Mouse (Mus musculus): ENCODE measurements around the gene Fcgr1.
"Not testable (repeated sequence)": the region's sequence is repeated elsewhere in the genome, so short reads cannot be mapped to it uniquely, and the experiment has no call there.

Fcgr1 gene

GRCm38 (mm10) chr3:96293787-96294186 lies at the start of gene Fcgr1:
Gene Fcgr1, minus strand, starts transcription at chr3:96293969.
- in situ Hi-C loops (cut with MseI, MboI): loop anchor here in 1 of 2 experiments (5.0 to 10.0 kb wide), 2 partner anchors 34 to 101 kb away; no protein-coding TSS in a partner anchor

DNA sequence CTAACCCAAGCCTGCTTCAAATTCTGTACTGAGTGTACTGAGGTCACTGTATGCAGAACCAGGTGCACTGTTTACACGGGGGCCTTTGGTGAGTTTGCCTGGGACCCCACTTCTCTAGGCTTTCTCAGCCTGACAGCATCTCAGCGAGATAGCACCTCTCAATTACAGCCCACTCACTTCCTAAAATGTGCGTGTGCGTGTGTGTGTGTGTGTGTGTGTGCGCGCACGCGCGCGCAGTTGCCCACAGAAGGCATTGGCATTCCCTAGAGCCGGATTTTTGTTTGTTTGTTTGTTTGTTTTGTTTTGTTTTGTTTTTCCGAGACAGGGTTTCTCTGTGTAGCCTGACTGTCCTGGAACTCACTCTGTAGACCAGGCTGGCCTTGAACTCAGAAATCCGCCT lies 48.9 kb upstream of the Fcgr1 start:
- in situ Hi-C loops (cut with MseI, MboI): not testable (repeated sequence)

- in situ Hi-C loops (cut with MseI, MboI): not testable (repeated sequence)
Measured at GRCm38 (mm10) chr3:96342100-96342499, 48.3 kb upstream of the Fcgr1 start.

GRCm38 (mm10) chr3:96340611-96341312 lies 47.0 kb upstream of the Fcgr1 start:
- in situ Hi-C loops (cut with MseI, MboI): no loop called here

GRCm38 (mm10) chr3:96338849-96339480 lies 45.2 kb upstream of the Fcgr1 start:
- in situ Hi-C loops (cut with MseI, MboI): loop anchor here in 1 of 2 experiments (10.0 kb wide), 1 partner anchor 66 kb away; no protein-coding TSS in a partner anchor

DNA sequence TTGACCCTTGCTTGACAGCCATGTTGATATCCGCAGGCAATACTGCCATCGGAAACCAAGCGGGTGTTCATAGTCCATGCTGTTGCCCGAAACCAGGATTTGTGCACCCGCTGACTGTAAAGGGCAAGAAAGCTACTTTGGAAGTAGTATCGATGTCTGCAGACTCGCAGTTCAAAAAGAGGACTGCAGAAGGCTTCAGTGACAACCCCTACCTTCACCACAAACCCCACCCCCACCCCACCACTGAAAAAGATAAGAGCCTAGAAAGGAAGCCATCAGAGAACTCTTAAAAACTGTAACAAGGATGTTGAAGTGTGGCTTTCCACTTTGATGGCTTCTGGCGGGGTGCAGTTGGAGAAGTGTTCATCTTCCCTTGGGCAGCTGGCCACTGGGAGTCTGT lies 44.3 kb upstream of the Fcgr1 start:
- in situ Hi-C loops (cut with MseI, MboI): loop anchor here in 1 of 2 experiments (10.0 kb wide), 1 partner anchor 67 kb away; no protein-coding TSS in a partner anchor

- in situ Hi-C loops (cut with MseI, MboI): loop anchor here in 1 of 2 experiments (10.0 kb wide), 1 partner anchor 68 kb away; no protein-coding TSS in a partner anchor
Measured at GRCm38 (mm10) chr3:96337269-96337668, 43.5 kb upstream of the Fcgr1 start.

DNA sequence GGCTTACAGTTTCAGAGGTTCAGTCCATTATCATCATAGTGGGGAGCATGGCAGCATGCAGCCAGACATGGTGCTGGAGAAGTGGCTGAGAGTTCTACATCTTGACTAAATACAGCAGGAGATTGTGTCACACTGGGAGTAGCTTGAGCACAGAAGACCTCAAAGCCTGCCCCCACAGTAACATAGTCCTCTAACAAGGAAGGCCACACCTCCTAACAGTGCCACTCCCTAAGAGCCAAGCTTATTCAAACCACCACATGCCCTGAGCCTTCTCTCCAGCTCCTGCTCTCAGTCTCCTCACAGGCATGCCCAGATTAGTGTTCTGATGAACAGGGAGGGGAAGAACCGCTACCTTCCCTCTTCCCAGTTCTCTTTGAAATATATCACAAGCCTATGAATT lies 42.9 kb upstream of the Fcgr1 start:
- in situ Hi-C loops (cut with MseI, MboI): loop anchor here in 1 of 2 experiments (10.0 kb wide), 1 partner anchor 68 kb away; no protein-coding TSS in a partner anchor

GRCm38 (mm10) chr3:96335591-96335990 lies 41.8 kb upstream of the Fcgr1 start:
- in situ Hi-C loops (cut with MseI, MboI): loop anchor here in 1 of 2 experiments (10.0 kb wide), 1 partner anchor 69 kb away; no protein-coding TSS in a partner anchor

DNA sequence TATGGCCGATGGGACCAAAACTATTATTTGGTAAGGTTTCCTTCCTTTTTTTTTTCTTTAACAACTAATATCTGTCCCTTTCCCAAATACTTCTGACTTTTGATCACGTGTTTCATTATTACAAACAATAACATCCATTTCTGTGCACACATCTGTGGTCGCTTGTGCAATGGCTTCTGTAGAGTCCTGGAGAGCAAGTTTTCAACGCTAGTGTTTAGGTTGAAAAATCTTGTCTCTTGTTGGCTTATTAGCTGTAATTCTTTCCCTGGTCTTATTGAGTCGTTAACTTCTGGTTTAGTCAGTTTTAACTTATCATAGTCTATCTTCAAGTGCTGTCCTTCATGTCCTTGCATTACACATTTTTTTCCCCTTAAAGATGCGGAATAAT lies 41.4 kb upstream of the Fcgr1 start:
- in situ Hi-C loops (cut with MseI, MboI): loop anchor here in 1 of 2 experiments (10.0 kb wide), 1 partner anchor 70 kb away; no protein-coding TSS in a partner anchor

- in situ Hi-C loops (cut with MseI, MboI): loop anchor here in 1 of 2 experiments (10.0 kb wide), 1 partner anchor 70 kb away; no protein-coding TSS in a partner anchor
Measured at GRCm38 (mm10) chr3:96334175-96335162, 40.7 kb upstream of the Fcgr1 start.

DNA sequence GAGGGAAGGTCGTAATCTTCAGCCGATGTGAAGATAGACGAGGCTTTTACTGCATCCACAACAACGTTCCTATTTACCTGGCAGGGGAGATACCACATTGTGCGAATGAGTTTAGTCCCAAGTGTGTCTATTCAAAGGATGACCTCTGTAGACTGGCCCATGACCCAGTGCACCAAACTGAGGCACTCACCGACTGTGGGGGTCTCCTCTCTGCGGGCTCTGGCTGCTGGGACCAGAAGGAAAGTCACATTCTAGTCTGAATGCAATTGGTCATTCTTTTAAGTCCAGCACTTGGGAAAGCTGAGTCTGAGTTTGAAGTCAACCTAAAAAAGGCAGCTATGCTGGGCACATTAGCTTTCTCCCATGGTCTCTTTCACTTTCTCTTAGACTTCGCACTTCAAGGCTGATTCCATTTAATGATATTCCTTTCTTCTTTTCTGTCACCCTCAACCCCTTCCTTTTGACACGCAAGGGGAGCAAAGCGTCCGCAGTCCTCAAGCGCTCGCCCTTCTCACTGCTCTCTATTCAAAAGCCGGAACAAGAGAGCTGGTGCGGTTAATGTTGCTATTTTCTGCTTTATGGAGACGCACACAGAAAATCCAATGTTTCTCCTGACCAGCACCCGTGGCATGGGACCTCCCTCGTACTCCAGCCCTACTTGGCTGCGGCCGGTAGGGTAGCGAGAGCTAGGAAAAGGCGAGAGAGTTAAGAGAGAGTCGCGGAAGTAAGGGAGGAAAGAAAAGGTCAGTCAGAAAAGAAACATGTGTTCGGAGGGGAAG lies 39.8 kb upstream of the Fcgr1 start:
- in situ Hi-C loops (cut with MseI, MboI): loop anchor here in 1 of 2 experiments (10.0 kb wide), 1 partner anchor 71 kb away; no protein-coding TSS in a partner anchor

DNA sequence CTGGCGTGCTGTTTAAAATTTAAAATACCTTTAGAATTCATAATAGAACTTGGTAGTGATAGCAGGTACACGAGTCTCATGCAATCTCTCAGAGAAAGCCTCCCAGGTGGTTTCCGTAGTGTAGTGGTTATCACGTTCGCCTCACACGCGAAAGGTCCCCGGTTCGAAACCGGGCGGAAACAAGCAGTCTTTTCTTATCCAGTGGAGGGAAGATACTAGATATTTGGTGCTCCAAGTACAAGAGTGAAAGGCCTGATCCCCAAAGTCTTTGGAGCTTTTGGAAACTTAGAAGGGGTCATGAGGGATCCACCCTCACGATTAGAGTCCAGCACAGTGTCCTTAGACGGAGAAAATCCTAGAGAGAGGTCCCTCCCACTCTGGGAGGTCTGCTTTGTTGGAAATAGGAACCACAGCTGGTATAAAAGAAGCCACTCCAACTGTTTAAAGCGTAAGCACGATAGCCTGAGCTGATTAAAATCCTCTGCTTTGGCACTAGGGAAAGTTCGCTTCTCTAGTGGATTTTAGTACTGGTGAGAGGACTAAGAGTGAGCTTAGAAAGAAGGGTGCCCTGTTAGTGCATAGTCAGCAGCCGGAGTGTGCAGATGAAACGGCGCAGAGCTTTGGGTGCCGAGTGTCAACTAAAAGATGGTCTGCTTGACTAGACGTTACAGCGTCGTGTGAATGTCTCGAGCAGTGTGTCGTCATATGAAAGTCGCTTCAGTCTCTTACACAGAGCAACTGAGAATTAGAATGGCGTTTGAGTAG lies 39.0 kb upstream of the Fcgr1 start:
- in situ Hi-C loops (cut with MseI, MboI): loop anchor here in 1 of 2 experiments (10.0 kb wide), 1 partner anchor 72 kb away; no protein-coding TSS in a partner anchor

DNA sequence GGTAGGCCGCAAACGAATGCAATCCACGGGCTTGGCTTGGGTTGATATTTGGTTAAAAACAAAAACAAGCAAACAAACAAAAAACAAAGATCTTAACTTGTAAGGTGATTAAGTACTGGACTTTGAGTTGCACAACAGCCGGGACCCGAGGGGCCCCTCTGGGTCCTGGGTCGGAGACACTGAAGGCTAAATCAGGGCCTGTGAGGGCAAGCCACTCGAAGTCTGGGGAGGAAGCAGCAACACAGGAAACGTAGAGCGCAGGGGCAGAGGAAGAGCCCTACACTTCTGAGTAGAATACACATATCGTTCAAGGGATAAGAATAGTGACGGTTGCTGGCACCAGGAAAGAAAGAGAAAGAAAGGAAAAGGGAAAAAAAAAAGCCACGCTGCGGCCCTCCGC lies 38.2 kb upstream of the Fcgr1 start:
- in situ Hi-C loops (cut with MseI, MboI): loop anchor here in 1 of 2 experiments (10.0 kb wide), 1 partner anchor 73 kb away; no protein-coding TSS in a partner anchor

GRCm38 (mm10) chr3:96331438-96331837 lies 37.7 kb upstream of the Fcgr1 start:
- in situ Hi-C loops (cut with MseI, MboI): loop anchor here in 1 of 2 experiments (10.0 kb wide), 1 partner anchor 73 kb away; no protein-coding TSS in a partner anchor

DNA sequence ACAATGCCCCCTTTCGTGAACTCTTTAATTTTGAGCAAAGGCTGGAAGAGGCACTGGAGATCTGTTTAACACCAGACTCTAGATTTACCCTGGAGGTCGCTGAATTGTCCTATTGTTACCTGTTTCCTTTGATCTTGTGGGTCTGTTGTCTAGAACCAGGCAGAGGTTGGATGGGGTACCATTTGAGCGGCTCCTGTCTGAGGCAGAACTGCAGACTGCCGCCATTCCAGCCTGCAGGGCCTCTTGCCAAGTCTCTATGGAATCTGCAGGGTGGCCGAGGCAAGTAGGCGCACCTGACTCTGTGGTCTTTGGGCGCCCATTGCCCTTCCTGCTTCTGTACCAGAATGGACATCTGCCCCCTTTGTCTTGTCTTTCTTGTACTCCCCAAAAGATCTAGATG lies 36.8 kb upstream of the Fcgr1 start:
- in situ Hi-C loops (cut with MseI, MboI): loop anchor here in 1 of 2 experiments (10.0 kb wide), 1 partner anchor 74 kb away; no protein-coding TSS in a partner anchor

- in situ Hi-C loops (cut with MseI, MboI): loop anchor here in 1 of 2 experiments (10.0 kb wide), 1 partner anchor 75 kb away; no protein-coding TSS in a partner anchor
Measured at GRCm38 (mm10) chr3:96330181-96330580, 36.4 kb upstream of the Fcgr1 start.

- in situ Hi-C loops (cut with MseI, MboI): loop anchor here in 1 of 2 experiments (5.0 kb wide), 1 partner anchor 37 kb away; the partner anchor contains the start of gene Fcgr1
Measured at GRCm38 (mm10) chr3:96328730-96329387, 35.1 kb upstream of the Fcgr1 start.
